Mouse (Mus musculus) kidney, embryonic 14.5 days (tissue): ENCODE measurements around the gene Hist1h2br. TPM values are rescaled to one million over a fixed set of nuclear protein-coding genes. Genes with fewer than 3 reads are reported as not detected.
"Not testable (repeated sequence)": the region's sequence is repeated elsewhere in the genome, so short reads cannot be mapped to it uniquely, and the experiment has no call there.

Experiments
- ATAC-seq: fragments of 200-750 bp; cut with Nextera tagmentation; 2 replicates; pipeline ENCODE4 v1.8.0; 2017; ENCODE audit warnings: moderate number of reproducible peaks, mild to moderate bottlenecking, moderate TSS enrichment, moderate library complexity; ENCODE audit not compliant: low FRiP score, low TSS enrichment
- H3K27ac ChIP-seq: fragments of 300-500 bp; sonication (generic); 2 replicates; pipeline ENCODE4 v1.5.1; 2014; ENCODE audit warnings: low read depth, mild to moderate bottlenecking, low read length, moderate library complexity, mixed read lengths
- H3K27me3 ChIP-seq: fragments of 300-500 bp; sonication (generic); 2 replicates; pipeline ENCODE4 v1.6.1; 2014; ENCODE audit warnings: mild to moderate bottlenecking, low read length; ENCODE audit not compliant: control insufficient read depth, insufficient read depth
- H3K36me3 ChIP-seq: fragments of 300-500 bp; sonication (generic); 2 replicates; pipeline ENCODE4 v1.6.1; 2014; ENCODE audit warnings: low read length, mixed read lengths; ENCODE audit not compliant: control insufficient read depth, insufficient read depth
- H3K4me1 ChIP-seq: fragments of 300-500 bp; sonication (generic); 2 replicates; pipeline ENCODE4 v1.6.1; 2014; ENCODE audit warnings: low read length, mixed read lengths; ENCODE audit not compliant: control insufficient read depth, insufficient read depth
- H3K4me2 ChIP-seq: fragments of 300-500 bp; sonication (generic); replicated peaks from 2 replicates; pipeline ENCODE4 v1.6.1; 2014; ENCODE audit warnings: low read depth, mild to moderate bottlenecking, low read length
- H3K4me3 ChIP-seq: fragments of 300-500 bp; sonication (generic); 2 replicates; pipeline ENCODE4 v1.5.1; 2014; ENCODE audit warnings: mild to moderate bottlenecking, low read length
- H3K9ac ChIP-seq: fragments of 300-500 bp; sonication (generic); 2 replicates; pipeline ENCODE4 v1.6.1; 2014; ENCODE audit warnings: low read depth, mild to moderate bottlenecking, low read length, moderate library complexity
- H3K9me3 ChIP-seq: fragments of 300-500 bp; sonication (generic); 2 replicates; pipeline ENCODE4 v1.6.1; 2016; ENCODE audit warnings: low read length; ENCODE audit not compliant: control insufficient read depth
- WGBS: fragments of 180-500 bp; shearing (Covaris S2); extraction: QIAGEN DNeasy Blood & Tissue Kit; methylation state at CpG from one replicate; pipeline ENCODE4 v1.1.7; 2014; 5-methylcytosine and 5-hydroxymethylcytosine counted together
- polyA plus RNA-seq: library from polyadenylated mRNA; unstranded; fragments of >200 nt; fragmentation: Nextera tagmentation; extraction: Ambion mirVana; gene quantifications from 2 replicates; pipeline ENCODE4 v1.2.1, GENCODE M21; 2014

Gene Hist1h2br
- polyA plus RNA-seq, 1 experiment from 2014 or later, result 27.1 TPM

- not testable (repeated sequence) for H3K9ac ChIP-seq, H3K4me2 ChIP-seq, H3K27me3 ChIP-seq, ATAC-seq, H3K4me1 ChIP-seq, H3K36me3 ChIP-seq, H3K9me3 ChIP-seq, H3K4me3 ChIP-seq, H3K27ac ChIP-seq
These were observed 36.4 kb upstream of the Hist1h2br start for GRCm38 (mm10) chr13:21797163-21797562.

- H3K9ac ChIP-seq, H3K9me3 ChIP-seq, H3K4me3 ChIP-seq, H3K4me2 ChIP-seq, H3K27me3 ChIP-seq, H3K27ac ChIP-seq, H3K4me1 ChIP-seq, H3K36me3 ChIP-seq: not testable (repeated sequence)
- peak; percentile 83 for ATAC-seq
- no CpG with 5 or more reads among the region's 4 CpGs for WGBS
These were observed 30.5 kb upstream of the Hist1h2br start for GRCm38 (mm10) chr13:21803058-21803457.

GRCm38 (mm10) chr13:21810073-21810472, 23.5 kb upstream of the Hist1h2br start, which contains the start of the genes Hist1h2bq and Hist1h2ao:
Gene Hist1h2bq, minus strand, starts transcription at chr13:21810197.
Gene Hist1h2ao, plus strand, starts transcription at chr13:21810465.
- H3K4me1 ChIP-seq, result not testable (repeated sequence)
- WGBS, result no CpG with 5 or more reads among the region's 23 CpGs

GRCm38 (mm10) chr13:21811074-21811473, 22.5 kb upstream of the Hist1h2br start:
- not testable (repeated sequence) for H3K4me2 ChIP-seq, H3K36me3 ChIP-seq, H3K9me3 ChIP-seq, H3K4me1 ChIP-seq, H3K27me3 ChIP-seq, H3K9ac ChIP-seq, H3K4me3 ChIP-seq, H3K27ac ChIP-seq
- WGBS, result no CpG with 5 or more reads among the region's 8 CpGs
- ATAC-seq, result peak; percentile 33; the same call in 1 of the 2 replicates

More at GRCm38 (mm10) chr13:21810073-21810472, 23.5 kb upstream of the Hist1h2br start, which contains the start of the genes Hist1h2bq and Hist1h2ao:
- not testable (repeated sequence) for H3K27me3 ChIP-seq, H3K27ac ChIP-seq, H3K9me3 ChIP-seq, H3K36me3 ChIP-seq, H3K9ac ChIP-seq, H3K4me3 ChIP-seq, H3K4me2 ChIP-seq
- peak; percentile 98 for ATAC-seq

GRCm38 (mm10) chr13:21811539-21811938, 22.0 kb upstream of the Hist1h2br start, which contains the start of gene Hist1h4m:
Gene Hist1h4m, plus strand, starts transcription at chr13:21811746.
- not testable (repeated sequence) for H3K27me3 ChIP-seq, H3K4me1 ChIP-seq, H3K4me2 ChIP-seq, H3K36me3 ChIP-seq, H3K9me3 ChIP-seq, H3K27ac ChIP-seq
- Histone ChIP-seq H3K4me3 (peak within 1 kb of the TSS; percentile 16; the same call in 1 of the 2 replicates), H3K9ac (peak within 1 kb of the TSS; percentile 28; the same call in 1 of the 2 replicates)
- peak; percentile 69 for ATAC-seq
- no CpG with 5 or more reads among the region's 24 CpGs for WGBS

GRCm38 (mm10) chr13:21812092-21812491, 21.5 kb upstream of the Hist1h2br start:
- 1% methylated on average over 10 of the region's 14 CpGs for WGBS
- H3K4me2 ChIP-seq, H3K27ac ChIP-seq, H3K27me3 ChIP-seq, H3K36me3 ChIP-seq, H3K4me1 ChIP-seq, H3K9me3 ChIP-seq: not testable (repeated sequence)
- Histone ChIP-seq H3K4me3 (peak overlapping the region; percentile 16; the same call in 1 of the 2 replicates), H3K9ac (peak overlapping the region; percentile 28; the same call in 1 of the 2 replicates)
- peak; percentile 62 for ATAC-seq

- H3K4me1 ChIP-seq, H3K27ac ChIP-seq, H3K9ac ChIP-seq, H3K4me2 ChIP-seq, ATAC-seq, H3K36me3 ChIP-seq, H3K4me3 ChIP-seq, H3K27me3 ChIP-seq, H3K9me3 ChIP-seq: not testable (repeated sequence)
- 74% methylated on average over 5 of the region's 16 CpGs for WGBS
These were observed 13.3 kb upstream of the Hist1h2br start for GRCm38 (mm10) chr13:21820082-21820890.

GRCm38 (mm10) chr13:21828511-21828910, 5.0 kb upstream of the Hist1h2br start:
- Histone ChIP-seq H3K4me3 (no peak overlapping the region), H3K9me3 (no peaks in the 10 kb centered on the region), H3K4me2 (no peak overlapping the region), H3K27ac (no peak overlapping the region), H3K36me3 (no peaks in the 10 kb centered on the region), H3K27me3 (no peaks in the 10 kb centered on the region), H3K4me1 (no peaks in the 10 kb centered on the region), H3K9ac (no peak overlapping the region)
- no peak for ATAC-seq
- WGBS, result 91% methylated on average over 3 of the region's 3 CpGs

- no peak overlapping the region for H3K4me2 ChIP-seq
- no peak for ATAC-seq
These were observed 3.2 kb upstream of the Hist1h2br start for GRCm38 (mm10) chr13:21830344-21830743.

More at GRCm38 (mm10) chr13:21830344-21830743, 3.2 kb upstream of the Hist1h2br start:
- Histone ChIP-seq H3K9ac (0 out of 2 replicates have a peak overlapping the region, but pooled peaks have one; percentile 12), H3K27ac (peak overlapping the region; percentile 30; the same call in 1 of the 2 replicates), H3K4me3 (no peak overlapping the region), H3K9me3 (no peaks in the 10 kb centered on the region), H3K4me1 (no peaks in the 10 kb centered on the region), H3K27me3 (no peaks in the 10 kb centered on the region), H3K36me3 (no peaks in the 10 kb centered on the region)
- WGBS, result 93% methylated on average over 10 of the region's 10 CpGs
